Mouse (Mus musculus): Measurements from ENCODE around the gene Kif21a. TPM values are rescaled to one million over a fixed set of nuclear protein-coding genes. Genes with fewer than 3 reads are reported as not detected.

Gene Kif21a
- polyA plus RNA-seq, 1 experiment from 2014 or later: 77.0 TPM

- Histone ChIP-seq H3K36me3 (ENCODE audit: control insufficient read depth, insufficient read depth, low read length) (peaks cover 5% of the 10 kb centered on the region; the same call in 1 of the 2 replicates), H3K9ac (ENCODE audit: low read length) (no peak overlapping the region), H3K9me3 (ENCODE audit: control insufficient read depth, low read length) (peaks cover 3% of the 10 kb centered on the region; the same call in 1 of the 2 replicates), H3K27ac (ENCODE audit: low read depth, low read length) (no peak overlapping the region), H3K4me3 (ENCODE audit: low read depth, low read length) (no peak overlapping the region), H3K4me1 (ENCODE audit: control insufficient read depth, insufficient read depth, low read length) (no peaks in the 10 kb centered on the region; the same call in 1 of the 2 replicates), H3K27me3 (ENCODE audit: control insufficient read depth, insufficient read depth, low read length) (no peaks in the 10 kb centered on the region), H3K4me2 (no peak overlapping the region)
- ATAC-seq (ENCODE audit: low FRiP score) (no peak), DNase-seq (ENCODE audit: low spot score, missing footprints) (no peak)
- 92% methylated on average over 10 of the region's 10 CpGs for WGBS
Measured at GRCm38 (mm10) chr15:91028962-91029361, 20.8 kb downstream of the Kif21a start.

- Histone ChIP-seq H3K4me1 (ENCODE audit: control insufficient read depth, insufficient read depth, low read length) (no peaks in the 10 kb centered on the region; the same call in 1 of the 2 replicates), H3K27ac (ENCODE audit: low read depth, low read length) (no peak overlapping the region), H3K9ac (ENCODE audit: low read length) (no peak overlapping the region), H3K4me3 (ENCODE audit: low read depth, low read length) (no peak overlapping the region), H3K9me3 (ENCODE audit: control insufficient read depth, low read length) (peaks cover 3% of the 10 kb centered on the region; the same call in 1 of the 2 replicates), H3K4me2 (no peak overlapping the region), H3K36me3 (ENCODE audit: control insufficient read depth, insufficient read depth, low read length) (peaks cover 5% of the 10 kb centered on the region; the same call in 1 of the 2 replicates), H3K27me3 (ENCODE audit: control insufficient read depth, insufficient read depth, low read length) (no peaks in the 10 kb centered on the region)
- WGBS: 89% methylated on average over 10 of the region's 10 CpGs
- ATAC-seq (ENCODE audit: low FRiP score) (no peak), DNase-seq (ENCODE audit: low spot score, missing footprints) (no peak)
Measured at GRCm38 (mm10) chr15:91028494-91028893, 21.3 kb downstream of the Kif21a start.

GRCm38 (mm10) chr15:91022276-91022675, 27.5 kb downstream of the Kif21a start:
- H3K27me3 ChIP-seq (ENCODE audit: control insufficient read depth, insufficient read depth, low read length): no peaks in the 10 kb centered on the region
- DNase-seq (ENCODE audit: low spot score, missing footprints) (no peak), ATAC-seq (ENCODE audit: low FRiP score) (no peak)
- no peaks in the 10 kb centered on the region for H3K36me3 ChIP-seq (ENCODE audit: control insufficient read depth, insufficient read depth, low read length)
- WGBS: 56% methylated on average over 8 of the region's 8 CpGs
- peak overlapping the region; percentile 69 for H3K27ac ChIP-seq (ENCODE audit: low read depth, low read length)
- H3K4me2 ChIP-seq: no peak overlapping the region
- H3K4me3 ChIP-seq (ENCODE audit: low read depth, low read length): no peak overlapping the region
- no peak overlapping the region for H3K9ac ChIP-seq (ENCODE audit: low read length)
- H3K4me1 ChIP-seq (ENCODE audit: control insufficient read depth, insufficient read depth, low read length): peaks cover 16% of the 10 kb centered on the region
- H3K9me3 ChIP-seq (ENCODE audit: control insufficient read depth, low read length): peaks cover 2% of the 10 kb centered on the region; the same call in 1 of the 2 replicates

- peak; percentile 92 for DNase-seq (ENCODE audit: low spot score, missing footprints)
- Histone ChIP-seq H3K4me1 (ENCODE audit: control insufficient read depth, insufficient read depth, low read length) (peaks cover 37% of the 10 kb centered on the region), H3K4me3 (ENCODE audit: low read depth, low read length) (no peak overlapping the region), H3K27ac (ENCODE audit: low read depth, low read length) (peak overlapping the region; percentile 100), H3K27me3 (ENCODE audit: control insufficient read depth, insufficient read depth, low read length) (no peaks in the 10 kb centered on the region), H3K36me3 (ENCODE audit: control insufficient read depth, insufficient read depth, low read length) (peaks cover 3% of the 10 kb centered on the region; the same call in 1 of the 2 replicates), H3K4me2 (no peak overlapping the region; the same call in 1 of the 2 replicates), H3K9me3 (ENCODE audit: control insufficient read depth, low read length) (no peaks in the 10 kb centered on the region), H3K9ac (ENCODE audit: low read length) (no peak overlapping the region)
- no peak for ATAC-seq (ENCODE audit: low FRiP score)
- 6% methylated on average over 3 of the region's 3 CpGs for WGBS
Measured at GRCm38 (mm10) chr15:91018861-91019187, 30.9 kb downstream of the Kif21a start.

GRCm38 (mm10) chr15:91018161-91018860, 31.4 kb downstream of the Kif21a start:
- Histone ChIP-seq H3K27ac (ENCODE audit: low read depth, low read length) (peak overlapping the region; percentile 100), H3K27me3 (ENCODE audit: control insufficient read depth, insufficient read depth, low read length) (no peaks in the 10 kb centered on the region), H3K4me1 (ENCODE audit: control insufficient read depth, insufficient read depth, low read length) (peaks cover 39% of the 10 kb centered on the region), H3K36me3 (ENCODE audit: control insufficient read depth, insufficient read depth, low read length) (peaks cover 3% of the 10 kb centered on the region; the same call in 1 of the 2 replicates), H3K9ac (ENCODE audit: low read length) (peak overlapping the region; percentile 37), H3K9me3 (ENCODE audit: control insufficient read depth, low read length) (no peaks in the 10 kb centered on the region), H3K4me3 (ENCODE audit: low read depth, low read length) (no peak overlapping the region), H3K4me2 (peak overlapping the region; percentile 36)
- peak; percentile 97 for DNase-seq (ENCODE audit: low spot score, missing footprints)
- ATAC-seq (ENCODE audit: low FRiP score): peak; percentile 74
- WGBS: 11% methylated on average over 9 of the region's 9 CpGs

- H3K27me3 ChIP-seq (ENCODE audit: control insufficient read depth, insufficient read depth, low read length): no peaks in the 10 kb centered on the region
- H3K9me3 ChIP-seq (ENCODE audit: control insufficient read depth, low read length): no peaks in the 10 kb centered on the region
- peak; percentile 83 for ATAC-seq (ENCODE audit: low FRiP score)
- peak overlapping the region; percentile 7; the same call in 1 of the 2 replicates for H3K4me3 ChIP-seq (ENCODE audit: low read depth, low read length)
- DNase-seq (ENCODE audit: low spot score, missing footprints): peak; percentile 97
- peaks cover 47% of the 10 kb centered on the region for H3K4me1 ChIP-seq (ENCODE audit: control insufficient read depth, insufficient read depth, low read length)
- 9% methylated on average over 23 of the region's 23 CpGs for WGBS
- H3K9ac ChIP-seq (ENCODE audit: low read length): peak overlapping the region; percentile 37
- peaks cover 3% of the 10 kb centered on the region; the same call in 1 of the 2 replicates for H3K36me3 ChIP-seq (ENCODE audit: control insufficient read depth, insufficient read depth, low read length)
- peak overlapping the region; percentile 100 for H3K27ac ChIP-seq (ENCODE audit: low read depth, low read length)
- peak overlapping the region; percentile 36 for H3K4me2 ChIP-seq
Measured at GRCm38 (mm10) chr15:91017261-91018160, 32.2 kb downstream of the Kif21a start.

GRCm38 (mm10) chr15:91016366-91016765, 33.4 kb downstream of the Kif21a start:
- H3K4me2 ChIP-seq: no peak overlapping the region; the same call in 1 of the 2 replicates
- H3K27me3 ChIP-seq (ENCODE audit: control insufficient read depth, insufficient read depth, low read length): no peaks in the 10 kb centered on the region
- DNase-seq (ENCODE audit: low spot score, missing footprints): no peak
- no peaks in the 10 kb centered on the region for H3K9me3 ChIP-seq (ENCODE audit: control insufficient read depth, low read length)
- WGBS: 59% methylated on average over 12 of the region's 12 CpGs
- ATAC-seq (ENCODE audit: low FRiP score): no peak
- peaks cover 58% of the 10 kb centered on the region for H3K4me1 ChIP-seq (ENCODE audit: control insufficient read depth, insufficient read depth, low read length)
- peaks cover 3% of the 10 kb centered on the region; the same call in 1 of the 2 replicates for H3K36me3 ChIP-seq (ENCODE audit: control insufficient read depth, insufficient read depth, low read length)
- no peak overlapping the region for H3K9ac ChIP-seq (ENCODE audit: low read length)
- H3K4me3 ChIP-seq (ENCODE audit: low read depth, low read length): no peak overlapping the region
- H3K27ac ChIP-seq (ENCODE audit: low read depth, low read length): peak overlapping the region; percentile 100; the same call in 1 of the 2 replicates

- Histone ChIP-seq H3K27me3 (ENCODE audit: control insufficient read depth, insufficient read depth, low read length) (no peaks in the 10 kb centered on the region), H3K4me1 (ENCODE audit: control insufficient read depth, insufficient read depth, low read length) (peaks cover 59% of the 10 kb centered on the region), H3K4me3 (ENCODE audit: low read depth, low read length) (no peak overlapping the region), H3K4me2 (no peak overlapping the region), H3K9me3 (ENCODE audit: control insufficient read depth, low read length) (no peaks in the 10 kb centered on the region), H3K9ac (ENCODE audit: low read length) (no peak overlapping the region), H3K36me3 (ENCODE audit: control insufficient read depth, insufficient read depth, low read length) (peaks cover 3% of the 10 kb centered on the region; the same call in 1 of the 2 replicates), H3K27ac (ENCODE audit: low read depth, low read length) (peak overlapping the region; percentile 52)
- WGBS: 5% methylated on average over 6 of the region's 6 CpGs
- ATAC-seq (ENCODE audit: low FRiP score) (peak; percentile 27), DNase-seq (ENCODE audit: low spot score, missing footprints) (peak; percentile 92)
Measured at GRCm38 (mm10) chr15:91012793-91013580, 36.8 kb downstream of the Kif21a start.

Measured in midbrain, embryonic 11.5 days (tissue).